Mouse (Mus musculus): ENCODE data around the gene Fbxw7. TPM values are rescaled to one million over a fixed set of nuclear protein-coding genes. Genes with fewer than 3 reads are reported as not detected.

Fbxw7 gene
- polyA plus RNA-seq, 1 experiment = 167 TPM

DNA sequence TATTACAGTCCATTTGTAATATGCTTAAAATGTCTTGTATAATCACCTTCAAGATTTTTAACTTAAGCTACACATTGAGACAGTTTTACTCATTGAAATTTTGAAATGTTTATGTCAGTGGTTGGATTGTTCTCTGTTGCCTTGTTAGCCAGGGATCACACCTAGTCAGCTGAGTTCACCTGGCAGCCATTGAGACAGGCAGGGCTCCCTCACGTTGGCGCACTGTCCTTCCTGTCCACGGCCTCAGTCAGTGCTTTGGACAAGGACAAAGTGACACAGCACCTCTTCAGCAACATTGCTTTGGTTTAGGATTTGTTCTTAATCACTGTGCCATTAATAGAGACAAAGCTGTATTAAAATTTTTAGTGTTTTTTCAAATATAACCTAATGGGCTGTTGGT, 114.1 kb downstream of the Fbxw7 start:
- Histone ChIP-seq H3K27ac (ENCODE audit: insufficient read depth, low read length) (no peak overlapping the region), H3K4me3 (ENCODE audit: insufficient read depth, low read length) (no peak overlapping the region), H3K4me1 (ENCODE audit: control insufficient read depth, insufficient read depth, low read length) (no peaks in the 10 kb centered on the region)
- TF ChIP-seq POLR2A (IDR thresholded peaks at IDR 0.05; ENCODE audit: extremely low read depth, insufficient read depth, low read length) (no peak), CTCF (IDR thresholded peaks at IDR 0.05; ENCODE audit: extremely low read depth, insufficient read depth, low read length) (no peak)

DNA sequence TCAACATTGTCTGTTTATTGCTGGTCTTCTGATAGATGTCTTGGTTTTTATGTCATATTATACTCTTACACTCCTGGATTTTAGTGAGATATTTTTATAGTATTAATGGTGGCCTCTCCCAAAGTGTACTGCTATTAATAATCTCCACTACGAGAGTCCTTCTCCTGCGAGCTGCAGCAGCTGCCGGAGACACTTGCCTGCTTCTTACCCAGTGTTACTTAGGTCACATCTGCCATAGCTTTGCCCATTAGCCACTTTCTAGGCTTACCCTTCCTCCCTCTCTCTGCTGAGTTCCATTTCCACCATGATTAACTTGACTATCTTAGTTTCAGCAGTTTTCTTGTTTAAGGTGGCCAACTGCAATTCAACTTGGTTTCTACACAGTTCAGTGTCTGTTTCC, 115.6 kb downstream of the Fbxw7 start:
- no peak overlapping the region for H3K27ac ChIP-seq (ENCODE audit: insufficient read depth, low read length)
- H3K4me1 ChIP-seq (ENCODE audit: control insufficient read depth, insufficient read depth, low read length) = no peaks in the 10 kb centered on the region
- H3K4me3 ChIP-seq (ENCODE audit: insufficient read depth, low read length) = no peak overlapping the region
- TF ChIP-seq POLR2A (IDR thresholded peaks at IDR 0.05; ENCODE audit: extremely low read depth, insufficient read depth, low read length) (no peak), CTCF (IDR thresholded peaks at IDR 0.05; ENCODE audit: extremely low read depth, insufficient read depth, low read length) (no peak)

DNA sequence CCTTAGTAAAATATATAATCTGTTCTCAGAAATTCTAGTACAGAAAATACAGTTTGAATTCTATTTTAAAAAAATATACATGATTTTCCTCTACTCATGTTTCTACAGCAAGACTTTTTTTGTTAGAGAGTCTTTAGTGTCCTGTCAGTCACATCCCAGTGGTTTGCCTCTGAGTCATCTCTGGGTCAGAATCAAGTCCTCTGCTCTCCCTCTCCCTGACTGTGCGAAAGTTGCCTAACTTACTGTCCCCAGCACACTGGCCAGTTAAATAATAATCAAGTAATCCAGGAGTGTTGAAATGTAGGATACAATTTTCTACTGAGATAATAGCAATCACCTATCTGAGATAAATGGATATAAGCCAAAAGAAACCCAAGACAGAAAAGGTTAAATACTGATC, 120.7 kb downstream of the Fbxw7 start:
- TF ChIP-seq CTCF (IDR thresholded peaks at IDR 0.05; ENCODE audit: extremely low read depth, insufficient read depth, low read length) (no peak), POLR2A (IDR thresholded peaks at IDR 0.05; ENCODE audit: extremely low read depth, insufficient read depth, low read length) (no peak)

GRCm38 (mm10) chr3:84936252-84936651, 121.2 kb downstream of the Fbxw7 start:
- Histone ChIP-seq H3K27ac (ENCODE audit: insufficient read depth, low read length) (no peak overlapping the region), H3K4me3 (ENCODE audit: insufficient read depth, low read length) (no peak overlapping the region), H3K4me1 (ENCODE audit: control insufficient read depth, insufficient read depth, low read length) (peaks cover 2% of the 10 kb centered on the region)
- TF ChIP-seq POLR2A (IDR thresholded peaks at IDR 0.05; ENCODE audit: extremely low read depth, insufficient read depth, low read length) (no peak), CTCF (IDR thresholded peaks at IDR 0.05; ENCODE audit: extremely low read depth, insufficient read depth, low read length) (peak; percentile 13; the same call in 1 of the 2 replicates)

More for the DNA sequence above, 120.7 kb downstream of the Fbxw7 start:
- Histone ChIP-seq H3K4me3 (ENCODE audit: insufficient read depth, low read length) (no peak overlapping the region), H3K4me1 (ENCODE audit: control insufficient read depth, insufficient read depth, low read length) (peaks cover 2% of the 10 kb centered on the region), H3K27ac (ENCODE audit: insufficient read depth, low read length) (no peak overlapping the region)

GRCm38 (mm10) chr3:84936956-84937355, 121.9 kb downstream of the Fbxw7 start:
- Histone ChIP-seq H3K4me1 (ENCODE audit: control insufficient read depth, insufficient read depth, low read length) (peaks cover 2% of the 10 kb centered on the region), H3K4me3 (ENCODE audit: insufficient read depth, low read length) (no peak overlapping the region), H3K27ac (ENCODE audit: insufficient read depth, low read length) (no peak overlapping the region)
- TF ChIP-seq CTCF (IDR thresholded peaks at IDR 0.05; ENCODE audit: extremely low read depth, insufficient read depth, low read length) (no peak), POLR2A (IDR thresholded peaks at IDR 0.05; ENCODE audit: extremely low read depth, insufficient read depth, low read length) (no peak)

DNA sequence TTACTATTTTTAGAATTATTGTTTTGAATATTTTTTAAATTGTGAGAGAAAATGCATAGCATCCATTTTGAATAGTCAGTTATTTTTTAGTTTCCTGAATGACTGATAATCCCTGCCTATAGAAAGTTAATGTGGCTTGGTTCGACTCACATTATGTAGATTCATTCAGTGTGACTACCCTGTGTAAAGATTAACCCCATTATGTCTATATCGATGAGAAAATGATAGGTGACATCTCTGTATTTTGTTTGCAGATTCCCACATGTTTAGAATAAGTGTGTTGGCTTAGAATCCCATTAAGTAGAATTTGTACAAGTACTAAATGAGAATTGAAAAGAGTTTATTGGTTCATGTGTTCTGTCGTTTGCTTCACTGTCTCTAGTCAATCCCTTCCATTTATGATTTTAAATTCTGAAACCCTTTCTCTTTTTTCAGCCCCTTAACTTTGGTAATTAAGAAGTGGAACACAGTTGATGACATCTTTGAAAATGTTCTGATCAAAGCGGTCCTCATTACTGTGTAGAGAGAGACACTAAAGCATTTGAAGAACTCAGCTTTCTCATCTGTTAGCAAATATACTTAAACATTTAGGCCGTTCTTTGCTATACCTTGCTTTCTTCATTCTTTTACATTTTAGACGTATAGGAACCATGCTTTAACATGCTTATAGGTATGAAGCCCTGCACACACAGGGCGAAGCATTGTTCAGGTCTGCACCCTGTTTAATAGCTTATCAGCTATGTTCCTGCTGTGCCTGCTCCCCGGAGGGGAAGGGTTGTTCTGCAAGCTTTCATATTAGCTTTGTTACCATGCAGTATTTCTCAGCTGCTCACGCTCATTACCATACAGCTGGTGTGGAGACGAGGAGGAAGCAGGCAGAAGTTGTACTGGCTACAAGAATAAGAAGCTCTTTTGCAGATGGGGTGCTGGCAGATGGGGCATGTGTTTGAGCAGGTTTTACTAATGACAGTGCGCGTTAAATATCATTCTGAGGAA, 122.6 kb downstream of the Fbxw7 start:
- Histone ChIP-seq H3K4me1 (ENCODE audit: control insufficient read depth, insufficient read depth, low read length) (peaks cover 2% of the 10 kb centered on the region), H3K4me3 (ENCODE audit: insufficient read depth, low read length) (no peak overlapping the region), H3K27ac (ENCODE audit: insufficient read depth, low read length) (peak overlapping the region; percentile 64)
- TF ChIP-seq CTCF (IDR thresholded peaks at IDR 0.05; ENCODE audit: extremely low read depth, insufficient read depth, low read length) (no peak), POLR2A (IDR thresholded peaks at IDR 0.05; ENCODE audit: extremely low read depth, insufficient read depth, low read length) (no peak)

DNA sequence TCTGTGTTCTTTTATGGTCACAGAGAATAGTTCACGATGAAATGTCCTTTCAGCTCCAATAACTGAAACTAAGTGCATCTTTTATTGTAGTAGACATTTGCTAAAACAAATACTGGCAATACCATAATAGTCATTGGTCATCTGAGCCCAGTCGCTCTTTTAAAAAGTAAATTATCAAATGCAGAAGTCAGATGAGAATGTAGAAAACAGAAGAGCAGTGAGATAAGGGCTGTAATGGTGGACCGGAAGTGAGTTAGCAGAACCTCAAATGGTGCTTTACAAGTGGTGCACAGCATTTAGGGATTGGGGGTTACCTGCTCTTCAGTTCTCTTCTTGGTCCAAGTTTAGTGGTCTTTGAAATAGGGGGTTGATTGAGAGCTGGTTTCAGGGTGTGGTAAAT, 129.9 kb downstream of the Fbxw7 start:
- no peak for TF ChIP-seq POLR2A (IDR thresholded peaks at IDR 0.05; ENCODE audit: extremely low read depth, insufficient read depth, low read length)
- no peak for TF ChIP-seq CTCF (IDR thresholded peaks at IDR 0.05; ENCODE audit: extremely low read depth, insufficient read depth, low read length)
- H3K27ac ChIP-seq (ENCODE audit: insufficient read depth, low read length) = no peak overlapping the region
- H3K4me3 ChIP-seq (ENCODE audit: insufficient read depth, low read length) = no peak overlapping the region
- no peaks in the 10 kb centered on the region for H3K4me1 ChIP-seq (ENCODE audit: control insufficient read depth, insufficient read depth, low read length)

GRCm38 (mm10) chr3:84946381-84946780, 131.3 kb downstream of the Fbxw7 start:
- Histone ChIP-seq H3K27ac (ENCODE audit: insufficient read depth, low read length) (no peak overlapping the region), H3K4me3 (ENCODE audit: insufficient read depth, low read length) (no peak overlapping the region), H3K4me1 (ENCODE audit: control insufficient read depth, insufficient read depth, low read length) (no peaks in the 10 kb centered on the region)
- no peak for TF ChIP-seq CTCF (IDR thresholded peaks at IDR 0.05; ENCODE audit: extremely low read depth, insufficient read depth, low read length)

GRCm38 (mm10) chr3:84949387-84949786, 134.3 kb downstream of the Fbxw7 start:
- H3K27ac ChIP-seq (ENCODE audit: insufficient read depth, low read length) = no peak overlapping the region
- TF ChIP-seq POLR2A (IDR thresholded peaks at IDR 0.05; ENCODE audit: extremely low read depth, insufficient read depth, low read length) (no peak), CTCF (IDR thresholded peaks at IDR 0.05; ENCODE audit: extremely low read depth, insufficient read depth, low read length) (no peak)
- H3K4me1 ChIP-seq (ENCODE audit: control insufficient read depth, insufficient read depth, low read length) = no peaks in the 10 kb centered on the region
- no peak overlapping the region for H3K4me3 ChIP-seq (ENCODE audit: insufficient read depth, low read length)

- H3K4me1 ChIP-seq (ENCODE audit: control insufficient read depth, insufficient read depth, low read length) = no peaks in the 10 kb centered on the region
- H3K4me3 ChIP-seq (ENCODE audit: insufficient read depth, low read length) = peak overlapping the region; percentile 80
- no peak for TF ChIP-seq CTCF (IDR thresholded peaks at IDR 0.05; ENCODE audit: extremely low read depth, insufficient read depth, low read length)
- no peak for TF ChIP-seq POLR2A (IDR thresholded peaks at IDR 0.05; ENCODE audit: extremely low read depth, insufficient read depth, low read length)
- peak overlapping the region; percentile 78 for H3K27ac ChIP-seq (ENCODE audit: insufficient read depth, low read length)
Measured at GRCm38 (mm10) chr3:84951698-84952097, 136.6 kb downstream of the Fbxw7 start.
